Mouse (Mus musculus): ENCODE data around the gene Mrvi1. TPM values are rescaled to one million over a fixed set of nuclear protein-coding genes. Genes with fewer than 3 reads are reported as not detected.

Mrvi1 gene
- polyA plus RNA-seq, 1 experiment, result 2.6 TPM

DNA sequence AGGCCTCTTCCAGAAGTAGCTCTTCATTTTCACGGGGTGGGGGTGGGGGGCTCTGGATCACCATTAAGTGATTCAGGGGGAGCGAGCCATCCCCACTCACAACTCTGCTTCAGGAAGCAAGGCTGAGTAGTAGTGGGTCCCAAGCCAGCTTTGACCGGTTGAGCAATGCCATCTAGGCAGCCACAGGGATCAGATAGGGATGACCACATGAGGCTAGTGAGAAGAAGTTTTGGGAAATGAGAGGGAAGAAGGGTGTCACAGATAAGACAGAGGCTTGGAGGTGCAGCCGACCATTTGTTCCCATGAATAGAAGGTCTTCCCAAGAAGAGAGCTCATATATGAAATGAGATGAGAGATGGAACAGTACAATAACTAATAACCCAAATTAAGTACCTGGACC is 55.7 kb downstream of the Mrvi1 start:
- H3K4me3 ChIP-seq (ENCODE audit: insufficient read depth, low read length), result no peak overlapping the region
- H3K4me1 ChIP-seq (ENCODE audit: control insufficient read depth, insufficient read depth, low read length), result no peaks in the 10 kb centered on the region
- TF ChIP-seq POLR2A (IDR thresholded peaks at IDR 0.05; ENCODE audit: extremely low read depth, insufficient read depth, low read length), result no peak
- no peak for TF ChIP-seq CTCF (IDR thresholded peaks at IDR 0.05; ENCODE audit: extremely low read depth, insufficient read depth, low read length)

DNA sequence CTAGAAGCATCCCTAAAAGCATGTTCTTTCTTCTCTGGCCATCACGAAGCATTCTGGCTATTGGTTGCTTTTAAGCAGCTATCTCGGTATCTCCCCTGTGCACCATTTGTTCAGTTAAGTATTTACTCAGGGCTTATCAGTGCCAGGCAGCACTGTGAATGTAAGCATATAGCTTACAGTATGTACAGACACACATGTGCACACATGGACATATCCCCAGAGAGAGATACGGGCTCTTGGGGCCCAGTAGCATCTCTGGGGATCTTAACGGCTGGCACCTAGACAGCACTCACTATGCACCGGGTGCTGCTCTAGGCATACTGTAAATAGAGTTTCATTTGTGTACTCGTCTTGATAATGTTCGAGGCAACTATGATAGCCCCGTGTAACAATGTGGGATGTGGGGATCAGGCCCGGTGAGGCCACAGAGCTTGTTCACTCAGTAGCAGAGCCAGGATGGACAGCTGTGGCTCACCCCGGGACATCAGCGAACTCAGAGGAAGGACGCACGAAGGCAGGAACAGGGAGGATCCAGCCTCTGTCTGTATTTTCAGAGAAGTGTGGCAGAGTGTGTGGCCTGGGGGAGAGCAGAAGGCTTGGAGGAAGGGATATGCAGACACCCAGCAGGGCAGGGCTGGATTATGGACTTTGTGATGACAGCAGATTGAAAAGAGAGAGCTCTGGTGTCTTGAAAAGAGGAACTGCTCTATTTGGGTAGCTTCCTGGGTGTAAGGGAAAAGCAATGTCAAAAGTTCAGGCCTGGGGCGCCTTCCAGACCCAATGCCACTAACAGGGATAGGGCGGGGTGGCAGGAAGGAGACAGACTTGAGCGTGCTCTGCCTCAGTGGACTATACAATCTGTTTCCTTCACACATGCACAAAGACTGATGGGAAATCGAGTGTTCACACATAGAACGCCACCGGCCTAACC is 61.7 kb downstream of the Mrvi1 start:
- TF ChIP-seq CTCF (IDR thresholded peaks at IDR 0.05; ENCODE audit: extremely low read depth, insufficient read depth, low read length) (no peak), POLR2A (IDR thresholded peaks at IDR 0.05; ENCODE audit: extremely low read depth, insufficient read depth, low read length) (no peak)
- no peaks in the 10 kb centered on the region for H3K4me1 ChIP-seq (ENCODE audit: control insufficient read depth, insufficient read depth, low read length)
- no peak overlapping the region for H3K4me3 ChIP-seq (ENCODE audit: insufficient read depth, low read length)

More for the DNA sequence above, 55.7 kb downstream of the Mrvi1 start:
- no peak overlapping the region for H3K27ac ChIP-seq (ENCODE audit: insufficient read depth, low read length)

DNA sequence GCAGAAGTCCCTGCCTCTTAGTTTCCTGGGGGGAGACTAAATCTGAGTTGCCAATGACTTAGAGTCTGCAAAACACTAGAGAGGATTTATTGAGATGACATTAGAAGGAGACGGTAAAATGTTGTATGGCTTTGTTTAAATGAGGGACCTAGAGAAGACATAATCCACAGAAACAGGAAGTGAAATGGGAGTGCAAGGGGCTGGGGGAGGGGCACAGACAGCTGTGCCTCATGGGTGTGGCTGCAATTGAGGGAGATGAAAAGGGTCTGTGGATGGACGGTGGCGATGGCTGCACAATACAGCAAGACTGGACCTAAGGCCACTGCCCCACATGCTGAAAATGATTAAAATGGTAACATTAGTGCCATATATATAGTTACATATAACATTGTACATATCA is 62.5 kb downstream of the Mrvi1 start:
- Histone ChIP-seq H3K4me1 (ENCODE audit: control insufficient read depth, insufficient read depth, low read length) (no peaks in the 10 kb centered on the region), H3K27ac (ENCODE audit: insufficient read depth, low read length) (no peak overlapping the region), H3K4me3 (ENCODE audit: insufficient read depth, low read length) (no peak overlapping the region)
- TF ChIP-seq CTCF (IDR thresholded peaks at IDR 0.05; ENCODE audit: extremely low read depth, insufficient read depth, low read length) (no peak), POLR2A (IDR thresholded peaks at IDR 0.05; ENCODE audit: extremely low read depth, insufficient read depth, low read length) (no peak)

More for the DNA sequence above, 61.7 kb downstream of the Mrvi1 start:
- no peak overlapping the region for H3K27ac ChIP-seq (ENCODE audit: insufficient read depth, low read length)

DNA sequence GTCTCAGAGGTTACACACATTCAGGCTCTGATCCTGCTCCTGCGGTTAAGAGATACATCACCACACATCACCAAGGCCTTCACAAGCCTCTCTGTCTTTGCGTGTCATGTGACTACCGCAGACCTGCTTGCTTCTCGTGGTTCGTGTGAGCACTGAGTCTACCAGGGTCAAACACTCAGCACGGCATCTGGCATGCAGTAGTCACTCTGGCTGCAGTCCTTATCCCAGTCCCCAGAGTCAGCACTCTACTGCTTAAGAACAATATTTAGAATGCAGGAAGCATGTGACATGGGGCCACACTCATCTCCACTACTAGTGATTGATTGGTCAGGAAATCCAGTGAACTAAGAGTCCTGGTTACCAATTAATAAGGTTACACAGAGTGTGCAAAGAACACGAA is 66.3 kb downstream of the Mrvi1 start:
- TF ChIP-seq CTCF (IDR thresholded peaks at IDR 0.05; ENCODE audit: extremely low read depth, insufficient read depth, low read length) (no peak), POLR2A (IDR thresholded peaks at IDR 0.05; ENCODE audit: extremely low read depth, insufficient read depth, low read length) (no peak)
- H3K4me1 ChIP-seq (ENCODE audit: control insufficient read depth, insufficient read depth, low read length), result no peaks in the 10 kb centered on the region
- H3K4me3 ChIP-seq (ENCODE audit: insufficient read depth, low read length), result no peak overlapping the region
- H3K27ac ChIP-seq (ENCODE audit: insufficient read depth, low read length), result no peak overlapping the region

DNA sequence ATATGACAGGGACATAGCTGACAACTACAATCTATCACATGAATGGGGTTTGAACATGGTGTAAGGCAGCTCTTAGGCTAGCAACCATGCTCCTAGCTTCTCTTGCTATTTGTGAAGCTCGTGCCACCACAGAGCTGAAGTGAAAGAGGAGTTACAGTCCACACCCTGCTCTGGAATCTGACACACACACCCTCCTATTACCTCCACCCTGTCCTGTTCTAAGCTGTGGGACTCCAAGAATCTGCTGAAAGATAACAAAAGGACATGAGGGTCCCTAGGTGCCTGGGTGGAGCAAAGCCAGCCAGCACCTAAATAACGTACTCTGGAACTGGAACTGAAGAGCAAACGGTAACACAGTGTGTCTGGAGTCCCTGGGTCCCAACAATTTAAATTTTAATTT is 67.7 kb downstream of the Mrvi1 start:
- no peak overlapping the region for H3K4me3 ChIP-seq (ENCODE audit: insufficient read depth, low read length)
- no peaks in the 10 kb centered on the region for H3K4me1 ChIP-seq (ENCODE audit: control insufficient read depth, insufficient read depth, low read length)
- no peak for TF ChIP-seq POLR2A (IDR thresholded peaks at IDR 0.05; ENCODE audit: extremely low read depth, insufficient read depth, low read length)
- no peak for TF ChIP-seq CTCF (IDR thresholded peaks at IDR 0.05; ENCODE audit: extremely low read depth, insufficient read depth, low read length)
- H3K27ac ChIP-seq (ENCODE audit: insufficient read depth, low read length), result no peak overlapping the region

DNA sequence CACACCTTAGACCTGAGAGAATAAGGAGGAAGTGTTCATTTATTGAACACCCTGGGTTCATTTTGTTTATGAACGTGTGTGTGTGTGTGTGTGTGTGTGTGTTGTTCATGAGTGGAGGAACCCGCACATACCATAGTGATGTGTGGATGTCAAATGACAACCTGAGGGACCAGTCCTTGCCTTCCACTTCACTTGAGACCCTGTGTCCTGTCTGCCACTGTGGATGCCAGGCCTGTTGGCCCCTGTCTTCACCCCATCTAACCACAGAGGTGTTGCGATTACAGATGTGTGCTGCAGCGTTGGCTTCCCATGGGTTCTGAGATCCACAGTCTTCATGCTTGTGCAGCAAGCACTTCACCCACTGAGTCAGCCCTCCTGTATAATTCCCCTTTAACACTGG is 68.5 kb downstream of the Mrvi1 start:
- no peaks in the 10 kb centered on the region for H3K4me1 ChIP-seq (ENCODE audit: control insufficient read depth, insufficient read depth, low read length)

DNA sequence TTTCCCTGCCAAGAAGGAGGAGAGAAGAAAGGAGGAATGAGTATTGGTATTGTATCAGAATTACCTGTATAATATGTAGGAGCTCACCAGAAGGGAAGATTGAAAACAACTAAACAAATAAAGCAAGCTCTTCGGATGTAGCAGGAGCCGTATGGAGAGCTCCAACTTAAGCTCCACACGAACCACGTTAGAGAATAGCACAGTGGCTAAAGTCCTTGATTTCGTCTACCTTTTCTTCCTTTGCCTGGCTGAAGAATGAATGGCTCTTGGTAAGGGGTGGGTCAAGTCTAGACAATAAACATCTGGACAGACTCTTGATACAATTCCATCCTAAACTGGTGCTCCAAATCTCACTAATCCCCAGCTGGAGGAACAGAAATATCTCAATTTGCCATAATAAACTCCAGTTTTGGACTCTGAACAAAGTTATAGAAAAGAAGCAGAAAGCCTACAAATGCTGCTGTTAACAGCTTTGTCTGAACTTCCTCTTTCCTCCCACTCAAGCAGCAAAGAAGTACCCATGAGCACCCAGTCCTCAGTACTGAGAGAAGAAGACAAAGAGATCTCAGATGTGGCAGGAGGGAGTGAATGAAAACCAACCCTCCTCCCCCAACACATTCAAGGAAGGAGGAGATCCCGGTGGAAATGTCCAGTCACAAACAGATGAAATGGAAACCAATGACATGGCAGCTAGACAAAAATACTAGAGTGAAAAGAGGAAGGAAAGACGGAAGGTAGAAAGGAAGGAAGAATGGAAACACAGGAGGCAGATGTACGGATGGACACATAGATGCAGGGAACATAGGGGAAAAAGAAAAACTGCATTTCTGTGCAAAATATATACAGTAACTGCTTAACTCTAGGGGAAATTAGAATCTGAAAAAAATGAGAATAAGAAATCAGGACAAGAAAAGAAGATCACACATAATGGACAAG is 73.8 kb downstream of the Mrvi1 start:
- no peak overlapping the region for H3K4me3 ChIP-seq (ENCODE audit: insufficient read depth, low read length)
- no peaks in the 10 kb centered on the region; the same call in 1 of the 2 replicates for H3K4me1 ChIP-seq (ENCODE audit: control insufficient read depth, insufficient read depth, low read length)
- H3K27ac ChIP-seq (ENCODE audit: insufficient read depth, low read length), result no peak overlapping the region
- TF ChIP-seq CTCF (IDR thresholded peaks at IDR 0.05; ENCODE audit: extremely low read depth, insufficient read depth, low read length) (no peak), POLR2A (IDR thresholded peaks at IDR 0.05; ENCODE audit: extremely low read depth, insufficient read depth, low read length) (no peak)

More for the DNA sequence above, 68.5 kb downstream of the Mrvi1 start:
- Histone ChIP-seq H3K4me3 (ENCODE audit: insufficient read depth, low read length) (no peak overlapping the region), H3K27ac (ENCODE audit: insufficient read depth, low read length) (no peak overlapping the region)
- TF ChIP-seq CTCF (IDR thresholded peaks at IDR 0.05; ENCODE audit: extremely low read depth, insufficient read depth, low read length) (no peak), POLR2A (IDR thresholded peaks at IDR 0.05; ENCODE audit: extremely low read depth, insufficient read depth, low read length) (no peak)

DNA sequence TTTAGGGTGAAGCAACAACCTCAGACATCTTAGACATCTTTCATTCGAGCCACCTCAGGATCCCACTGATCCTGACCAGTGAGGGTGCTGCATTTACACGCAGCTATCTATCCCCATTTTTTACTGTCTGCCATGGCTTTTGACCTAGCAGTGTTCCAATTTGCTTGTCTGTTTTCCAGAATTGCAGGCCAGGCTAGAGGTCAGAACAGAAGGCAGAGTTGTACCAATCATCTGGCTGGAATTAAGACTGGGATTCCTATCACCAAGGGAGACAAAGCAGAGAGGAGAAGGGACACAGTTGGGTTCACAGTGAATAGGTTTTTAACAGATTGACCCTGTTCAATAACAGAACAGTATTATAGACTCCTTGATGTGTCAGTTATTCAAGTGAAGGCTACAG is 75.7 kb downstream of the Mrvi1 start:
- Histone ChIP-seq H3K4me1 (ENCODE audit: control insufficient read depth, insufficient read depth, low read length) (no peaks in the 10 kb centered on the region; the same call in 1 of the 2 replicates), H3K4me3 (ENCODE audit: insufficient read depth, low read length) (no peak overlapping the region), H3K27ac (ENCODE audit: insufficient read depth, low read length) (no peak overlapping the region)
- TF ChIP-seq CTCF (IDR thresholded peaks at IDR 0.05; ENCODE audit: extremely low read depth, insufficient read depth, low read length) (no peak), POLR2A (IDR thresholded peaks at IDR 0.05; ENCODE audit: extremely low read depth, insufficient read depth, low read length) (no peak)

DNA sequence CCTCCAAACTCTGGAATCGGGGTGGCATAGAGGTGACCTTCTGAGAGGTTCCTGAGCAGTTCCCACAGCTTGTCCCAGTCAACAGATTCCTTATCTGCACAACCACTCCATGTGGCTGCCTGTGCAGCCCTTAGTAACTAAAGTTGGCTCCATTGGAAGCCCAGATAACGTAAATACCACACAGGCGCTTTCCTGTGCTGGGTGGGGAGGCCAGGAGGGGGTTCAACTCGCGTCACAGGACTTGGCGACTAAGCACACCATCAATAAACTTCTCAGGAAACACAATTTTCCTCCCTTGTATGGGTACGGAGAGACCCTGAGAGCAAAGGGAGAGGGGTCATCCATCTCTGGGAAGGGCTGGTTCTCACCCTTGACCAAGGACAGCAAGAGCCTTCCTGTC is 79.0 kb downstream of the Mrvi1 start:
- no peak overlapping the region for H3K4me3 ChIP-seq (ENCODE audit: insufficient read depth, low read length)
- H3K4me1 ChIP-seq (ENCODE audit: control insufficient read depth, insufficient read depth, low read length), result no peaks in the 10 kb centered on the region; the same call in 1 of the 2 replicates
- TF ChIP-seq CTCF (IDR thresholded peaks at IDR 0.05; ENCODE audit: extremely low read depth, insufficient read depth, low read length) (no peak), POLR2A (IDR thresholded peaks at IDR 0.05; ENCODE audit: extremely low read depth, insufficient read depth, low read length) (no peak)
- no peak overlapping the region for H3K27ac ChIP-seq (ENCODE audit: insufficient read depth, low read length)

All from cortical plate, adult 2 months (tissue).